Mouse (Mus musculus): ENCODE measurements at regions not wholly inside any gene's neighbourhood (a gene's known extent, or its start where the extent isn't known, plus 50 kb on each side); places are given as distances from the start of the nearest gene placed in this dataset.

DNA sequence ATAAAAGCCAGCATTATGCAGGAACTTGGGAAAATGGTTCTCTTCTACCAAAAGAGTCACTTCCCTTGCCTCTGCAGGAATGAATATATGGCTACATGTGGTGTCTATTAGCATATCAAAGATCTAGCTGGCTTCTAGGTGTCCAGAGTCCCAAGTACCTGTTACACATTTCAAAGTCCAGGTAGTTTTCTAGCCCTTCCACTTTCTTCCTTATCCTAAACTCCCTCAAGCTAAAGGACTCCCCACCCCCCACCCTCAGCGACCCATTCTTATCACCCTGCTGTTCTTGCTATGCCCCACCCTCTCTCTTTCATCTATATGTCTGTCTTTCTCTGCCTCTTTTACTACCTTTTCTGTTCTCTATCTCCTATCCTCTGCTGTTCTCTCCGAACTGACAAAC, 288.3 kb upstream of the Cntn4 start:
- Histone ChIP-seq H3K27ac (no peak overlapping the region), H3K4me3 (no peak overlapping the region)
- intact Hi-C loops (cut with DNase I), result loop anchor here (10.0 kb wide), 1 partner anchor 904 kb away; no protein-coding TSS in a partner anchor
- no peak for DNase-seq (ENCODE audit: extremely low spot score in 1 of 2, low spot score in 2 of 2)
- TF ChIP-seq CTCF (IDR thresholded peaks at IDR 0.05), result no peak

DNA sequence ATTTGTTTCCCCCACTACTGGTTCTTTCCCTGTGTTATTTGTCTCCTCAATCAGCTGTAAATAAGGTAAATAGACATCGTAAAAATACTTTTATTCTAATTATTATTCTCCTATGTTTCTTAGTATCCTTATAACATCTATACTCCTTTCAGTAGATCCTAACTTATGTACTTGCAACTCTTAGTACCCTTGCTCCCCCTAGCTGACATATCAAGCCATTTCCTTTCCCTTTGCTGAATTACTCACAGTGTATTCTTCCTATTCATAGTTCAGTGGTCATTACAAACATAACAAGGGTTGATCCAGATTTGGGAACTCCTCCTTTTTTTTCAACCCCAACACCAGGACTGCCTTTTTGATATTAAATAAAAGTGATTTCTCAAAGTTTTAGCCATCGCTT, 279.1 kb upstream of the Cntn4 start:
- Histone ChIP-seq H3K27ac (no peak overlapping the region), H3K4me3 (no peak overlapping the region)
- DNase-seq (ENCODE audit: extremely low spot score in 1 of 2, low spot score in 2 of 2), result no peak
- peak; percentile 52 for TF ChIP-seq CTCF (IDR thresholded peaks at IDR 0.05)
- intact Hi-C loops (cut with DNase I), result loop anchor here (2.0 kb wide), 1 partner anchor 1370 kb away; no protein-coding TSS in a partner anchor

DNA sequence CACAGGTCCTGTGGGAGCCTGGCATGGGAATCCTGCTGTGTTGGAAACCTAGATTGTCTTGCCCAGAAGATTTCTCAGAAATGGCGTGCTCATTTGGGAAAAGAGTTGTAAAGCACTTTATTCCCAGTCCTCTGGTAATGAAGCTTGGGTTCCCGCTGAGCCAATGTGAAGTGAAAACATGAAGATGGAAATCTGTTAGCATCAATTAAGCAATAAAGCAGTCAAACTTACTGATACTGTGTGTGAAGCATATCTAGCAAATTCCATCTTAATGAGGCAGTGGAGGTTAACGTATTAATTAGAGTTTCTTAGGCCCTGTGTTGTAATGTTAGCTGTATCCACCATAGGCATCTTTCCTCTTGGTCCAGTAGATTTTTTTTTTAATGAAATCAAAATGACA, 259.9 kb upstream of the Cntn4 start:
- Histone ChIP-seq H3K4me3 (no peak overlapping the region), H3K27ac (no peak overlapping the region)
- no peak for TF ChIP-seq CTCF (IDR thresholded peaks at IDR 0.05)
- no peak for DNase-seq (ENCODE audit: extremely low spot score in 1 of 2, low spot score in 2 of 2)
- intact Hi-C loops (cut with DNase I), result no loop called here

DNA sequence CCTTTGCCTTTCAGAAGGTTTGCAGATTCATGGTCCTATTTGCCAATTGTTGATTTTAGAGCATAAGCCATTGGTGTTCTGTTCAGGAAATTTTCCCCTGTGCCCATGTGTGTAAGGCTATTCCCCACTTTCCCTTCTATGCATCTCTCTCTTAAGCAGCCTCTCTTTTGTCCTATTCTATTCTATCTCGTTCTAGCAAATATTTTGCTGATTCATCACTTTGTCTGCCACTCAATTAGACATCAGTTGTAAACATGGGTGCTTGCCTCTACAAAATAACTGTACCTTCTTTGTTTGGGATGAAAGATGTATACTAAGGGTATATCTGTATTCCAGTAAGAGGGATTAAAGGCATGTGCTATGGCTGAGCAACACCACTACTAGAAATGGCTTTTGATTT, 230.3 kb upstream of the Cntn4 start:
- intact Hi-C loops (cut with DNase I), result no loop called here
- TF ChIP-seq CTCF (IDR thresholded peaks at IDR 0.05), result no peak
- H3K27ac ChIP-seq, result no peak overlapping the region
- no peak overlapping the region for H3K4me3 ChIP-seq
- no peak for DNase-seq (ENCODE audit: extremely low spot score in 1 of 2, low spot score in 2 of 2)

DNA sequence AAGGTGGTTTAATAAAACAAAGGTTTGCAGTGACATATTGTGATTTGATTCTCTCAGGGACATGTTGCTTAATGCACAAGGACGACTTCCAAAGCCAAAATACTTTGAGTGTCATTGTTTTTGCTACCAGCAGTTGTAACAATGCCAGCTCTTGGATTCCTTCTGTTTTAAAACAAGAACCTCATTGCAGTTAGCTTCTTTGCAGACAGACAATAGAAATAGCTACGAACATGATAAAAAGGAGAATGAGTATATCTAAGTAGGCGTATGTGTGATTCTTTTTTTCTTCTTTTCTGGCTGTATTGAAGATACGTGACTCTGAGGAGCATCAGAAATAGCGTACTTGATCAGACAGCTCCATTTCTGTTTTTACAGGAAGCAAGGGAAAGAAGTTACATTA, 194.1 kb upstream of the Cntn4 start:
- DNase-seq (ENCODE audit: extremely low spot score in 1 of 2, low spot score in 2 of 2), result no peak
- intact Hi-C loops (cut with DNase I), result loop anchor here (10.0 kb wide), 1 partner anchor 191 kb away; the partner anchor contains the start of gene Cntn4
- TF ChIP-seq CTCF (IDR thresholded peaks at IDR 0.05), result no peak
- H3K27ac ChIP-seq, result no peak overlapping the region
- H3K4me3 ChIP-seq, result no peak overlapping the region

DNA sequence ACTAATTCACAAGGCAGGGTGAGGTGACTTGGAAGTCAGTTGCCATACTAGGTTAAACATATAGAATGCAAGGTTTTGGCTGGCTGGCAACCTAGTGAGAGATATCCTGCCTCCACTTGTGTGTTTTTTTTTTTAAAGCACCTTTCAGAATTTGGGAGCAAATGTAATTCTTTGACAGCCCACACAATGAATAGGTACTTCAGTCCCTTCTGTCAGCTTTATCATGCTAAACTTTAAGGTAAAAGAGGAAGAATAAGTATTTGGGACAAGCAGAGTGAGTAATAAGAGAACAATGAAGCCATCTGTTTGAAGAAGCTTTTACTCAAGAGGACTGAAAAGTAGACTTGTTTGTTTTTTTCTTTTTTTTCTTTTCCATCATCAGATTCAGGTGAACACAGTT, 184.2 kb upstream of the Cntn4 start:
- DNase-seq (ENCODE audit: extremely low spot score in 1 of 2, low spot score in 2 of 2), result no peak
- intact Hi-C loops (cut with DNase I), result no loop called here
- Histone ChIP-seq H3K27ac (no peak overlapping the region), H3K4me3 (no peak overlapping the region)
- TF ChIP-seq CTCF (IDR thresholded peaks at IDR 0.05), result no peak

Small RNAs in the stretch of these regions (microRNA-seq; reads per million reads assigned to microRNA genes)
- 0 reads per million in 2 experiments for gene Gm25570
